Mouse (Mus musculus): ENCODE data around the gene Als2.

DNA sequence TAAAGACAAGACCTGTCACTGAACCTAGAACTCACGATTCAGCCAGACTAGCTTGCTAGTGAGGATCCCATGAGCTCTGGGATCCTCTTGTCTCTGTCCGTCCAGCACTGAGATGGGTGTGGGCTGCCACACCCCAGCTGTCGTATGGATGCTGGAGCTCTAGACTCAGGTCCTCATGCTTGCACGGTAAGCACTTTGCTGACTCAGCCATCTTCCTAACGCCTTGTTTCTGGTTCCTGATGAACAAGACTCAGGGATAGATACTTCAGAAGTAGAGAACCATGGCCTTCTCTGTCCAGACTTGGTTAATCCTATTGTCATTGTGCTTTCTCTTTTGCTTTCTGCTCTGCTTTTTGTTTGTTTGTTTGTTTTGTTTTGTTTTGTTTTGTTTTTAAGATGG lies 48.8 kb upstream of the Als2 start:
- TF ChIP-seq NRF1 (IDR thresholded peaks at IDR 0.05; ENCODE audit: low read depth, low read length), result no peak
- TF ChIP-seq USF2 (conservative IDR thresholded peaks at IDR 0.05; ENCODE audit: low read depth, low read length), result no peak
- TF ChIP-seq HCFC1 (IDR thresholded peaks at IDR 0.05; ENCODE audit: low read depth, low read length), result no peak
- TF ChIP-seq RAD21 (IDR thresholded peaks at IDR 0.05; ENCODE audit: low read depth, low read length), result no peak
- no peak for TF ChIP-seq ETS1 (conservative IDR thresholded peaks at IDR 0.05; ENCODE audit: low read depth, low read length)
- no peak for TF ChIP-seq EP300 (IDR thresholded peaks at IDR 0.05; ENCODE audit: low read length)
- TF ChIP-seq E2F4 (IDR thresholded peaks at IDR 0.05; ENCODE audit: insufficient replicate concordance, low read depth, low read length), result no peak
- TF ChIP-seq JUND (conservative IDR thresholded peaks at IDR 0.05; ENCODE audit: low read depth, low read length), result no peak
